Mouse (Mus musculus) duodenum, adult 2 months (tissue): ENCODE data around the gene Cnrip1. TPM values are rescaled to one million over a fixed set of nuclear protein-coding genes. Genes with fewer than 3 reads are reported as not detected.

Experiments used
- polyA plus RNA-seq: library from polyadenylated mRNA; depleted of rRNA; stranded (reverse); fragments of >200 nt; gene quantifications from 2 replicates; pipeline ENCODE4 v1.2.3, GENCODE M21; 2012; ENCODE audit warnings: low replicate concordance; rRNA removed

Cnrip1 gene
- polyA plus RNA-seq: 2.3 and 3.2 TPM in 2 replicates

GRCm38 (mm10) chr11:17051545-17052475 is at the start of gene Cnrip1, which contains the start of gene Plek:
Gene Cnrip1 (plus strand): TSS chr11:17051586.
Gene Plek (minus strand): TSS chr11:17052381.

Other genes with a start within 250 kb of the Cnrip1 start
- 0.06 and 0.44 TPM in 2 replicates for gene Fbxo48, start 100.2 kb upstream of the Cnrip1 start, polyA plus RNA-seq
- gene Plek, start 795 bp downstream of the Cnrip1 start, polyA plus RNA-seq: 0.09 TPM in 1 of 2 replicates, not detected in the other
- 75.6 and 87.8 TPM in 2 replicates for gene Ppp3r1, start 107.7 kb downstream of the Cnrip1 start, polyA plus RNA-seq
- 3.0 and 3.5 TPM in 2 replicates for gene Wdr92, start 130.5 kb downstream of the Cnrip1 start, polyA plus RNA-seq
- gene Pno1, start 160.0 kb downstream of the Cnrip1 start, polyA plus RNA-seq: 1.3 and 1.4 TPM in 2 replicates
- 3.3 and 6.0 TPM in 2 replicates for gene C1d, start 206.0 kb downstream of the Cnrip1 start, polyA plus RNA-seq